Mouse (Mus musculus): ENCODE measurements around the gene Cpne8.
"Not testable (repeated sequence)": the region's sequence is repeated elsewhere in the genome, so short reads cannot be mapped to it uniquely, and the experiment has no call there.

Gene Cpne8

GRCm38 (mm10) chr15:90609836-90610415, 69.3 kb downstream of the Cpne8 start:
- DNase-seq: no peak

DNA sequence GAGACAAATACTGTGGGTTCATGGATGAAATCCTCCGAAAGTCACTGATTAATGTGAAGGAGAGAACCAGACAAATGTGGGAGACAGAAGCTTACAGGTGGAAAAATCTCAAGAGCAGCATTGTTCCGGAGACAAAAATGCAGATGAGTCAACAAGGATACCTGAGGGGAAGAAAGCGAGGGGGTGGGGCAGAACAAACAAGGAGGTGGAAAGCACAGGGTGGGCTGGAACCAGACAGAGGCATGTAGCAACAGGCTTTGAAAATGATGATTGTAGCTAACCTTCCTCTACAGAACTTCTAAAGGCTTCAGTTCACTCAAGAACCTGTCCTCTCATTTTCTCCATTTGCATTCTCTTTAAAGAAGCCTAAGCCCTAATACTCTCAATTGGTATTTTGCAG, 70.9 kb downstream of the Cpne8 start:
- DNase-seq: no peak

DNA sequence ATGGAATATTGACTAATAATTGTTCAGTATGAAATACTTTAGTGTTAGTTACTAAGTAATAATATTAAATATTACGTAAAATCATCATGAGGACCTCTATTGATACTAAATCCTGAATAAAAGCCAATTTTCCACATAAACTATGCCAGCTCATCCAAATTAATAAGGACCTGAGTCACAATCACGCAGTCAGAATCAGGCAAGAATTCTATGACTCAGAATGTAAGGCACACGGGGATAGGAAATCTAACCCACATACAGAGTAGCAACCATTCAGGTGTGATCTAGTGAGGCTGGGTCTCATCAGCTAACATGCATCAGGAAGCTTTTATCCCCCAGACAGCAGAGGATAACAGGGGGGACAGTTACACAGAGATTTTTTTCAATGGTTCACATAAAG, 72.1 kb downstream of the Cpne8 start:
- DNase-seq: no peak

DNA sequence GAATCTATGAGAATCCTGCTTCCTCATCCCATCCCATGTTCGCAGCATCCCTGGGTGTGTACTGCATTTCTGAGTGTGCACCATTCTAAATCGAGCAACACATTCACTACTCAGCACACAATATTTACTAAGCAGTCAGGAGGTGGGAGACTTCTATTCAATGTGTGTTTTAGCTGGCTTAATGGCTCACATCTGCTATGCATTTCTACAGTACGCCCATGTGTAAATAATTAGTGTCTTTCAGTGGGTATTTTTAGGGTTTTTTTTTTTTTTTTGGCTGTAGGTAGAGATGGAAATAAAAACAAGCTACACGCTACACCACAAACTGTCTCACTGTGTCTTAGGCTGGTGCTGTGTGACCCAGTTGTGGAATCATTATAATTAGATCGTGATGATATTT, 75.6 kb downstream of the Cpne8 start:
- DNase-seq: no peak

DNA sequence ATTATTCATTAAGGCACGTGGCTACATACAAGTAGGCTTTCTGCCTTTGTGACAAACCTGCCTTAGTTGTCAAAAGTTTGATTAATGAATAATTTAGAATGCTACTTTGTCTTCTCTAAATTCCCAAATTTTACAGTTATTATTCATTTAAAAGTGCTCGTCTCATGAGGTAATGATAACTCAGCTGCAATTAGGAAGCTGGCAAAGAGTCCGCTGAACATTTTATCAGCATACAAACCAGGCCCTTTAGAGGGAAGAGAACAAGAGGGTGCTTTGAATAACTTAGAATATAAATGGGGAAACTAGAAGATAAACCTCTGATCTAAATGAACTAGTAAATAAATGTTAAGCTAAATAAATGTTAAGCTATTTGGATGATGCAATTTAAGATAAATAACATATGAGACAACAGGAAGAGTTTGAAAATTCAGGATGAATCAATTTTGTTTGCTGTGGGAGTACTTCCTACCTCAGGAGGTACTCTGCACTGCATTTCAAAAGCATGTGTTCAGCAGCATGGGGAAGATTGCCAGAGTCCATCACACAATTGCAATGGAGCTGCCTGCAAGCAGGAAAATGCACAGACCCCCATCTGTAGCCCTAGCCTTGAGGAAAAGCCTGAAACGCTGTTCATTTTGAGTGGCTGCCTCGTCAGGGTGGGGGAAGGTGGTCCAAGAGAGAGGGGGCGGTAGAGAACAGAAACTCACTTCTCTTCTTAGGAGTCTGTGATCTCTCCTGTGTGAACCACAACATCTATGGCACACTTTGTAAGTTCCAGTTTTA, 81.3 kb downstream of the Cpne8 start:
- DNase-seq: no peak

DNA sequence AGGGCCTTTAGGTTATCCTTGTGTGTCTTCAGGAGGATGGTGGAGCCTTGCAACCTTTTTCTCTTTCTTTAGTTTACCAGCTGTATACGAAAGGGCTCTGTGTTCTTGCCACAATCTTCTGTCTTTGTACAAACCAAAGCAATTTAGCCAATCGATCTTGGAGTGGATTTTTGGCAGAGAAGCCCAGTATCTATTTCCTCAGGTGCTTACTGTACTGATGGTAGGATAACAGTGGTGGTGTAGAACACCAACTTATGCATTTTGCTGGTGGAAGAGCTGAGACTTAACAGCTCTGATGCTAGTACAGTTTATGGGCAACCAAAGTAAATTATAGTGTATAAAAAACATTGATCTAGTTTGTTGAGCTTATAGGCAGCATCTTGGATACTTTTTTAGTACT, 83.6 kb downstream of the Cpne8 start:
- no peak for DNase-seq

DNA sequence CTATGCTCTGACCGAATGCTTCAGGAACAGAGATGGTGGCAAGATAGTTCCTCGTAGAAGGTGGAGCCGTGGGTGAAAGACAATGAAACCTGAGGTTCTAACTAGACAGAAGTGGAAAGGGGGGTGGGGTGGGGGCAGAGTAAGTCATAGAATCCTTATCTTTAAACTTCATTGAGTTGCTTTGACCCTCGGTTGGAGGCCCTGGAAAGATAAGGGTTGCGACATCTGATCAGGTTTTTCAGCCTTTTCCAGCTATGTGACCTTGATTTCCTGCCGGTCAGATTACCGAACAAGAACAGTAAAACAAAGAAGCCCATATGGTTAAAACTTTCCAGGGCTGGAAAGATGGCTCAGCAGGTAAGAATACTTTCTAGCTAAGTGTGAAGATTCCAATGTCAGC, 89.6 kb downstream of the Cpne8 start:
- no peak for DNase-seq

- no peak for DNase-seq
Measured at GRCm38 (mm10) chr15:90577402-90577801, 101.8 kb downstream of the Cpne8 start.

- no peak for DNase-seq
Measured at GRCm38 (mm10) chr15:90569246-90569645, 110.0 kb downstream of the Cpne8 start.

GRCm38 (mm10) chr15:90568050-90568449, 111.2 kb downstream of the Cpne8 start:
- DNase-seq: no peak

- DNase-seq: no peak
Measured at GRCm38 (mm10) chr15:90563996-90564395, 115.2 kb downstream of the Cpne8 start.

GRCm38 (mm10) chr15:90561613-90562012, 117.6 kb downstream of the Cpne8 start:
- no peak for DNase-seq

- DNase-seq: no peak
Measured at GRCm38 (mm10) chr15:90548589-90548988, 130.6 kb downstream of the Cpne8 start.

DNA sequence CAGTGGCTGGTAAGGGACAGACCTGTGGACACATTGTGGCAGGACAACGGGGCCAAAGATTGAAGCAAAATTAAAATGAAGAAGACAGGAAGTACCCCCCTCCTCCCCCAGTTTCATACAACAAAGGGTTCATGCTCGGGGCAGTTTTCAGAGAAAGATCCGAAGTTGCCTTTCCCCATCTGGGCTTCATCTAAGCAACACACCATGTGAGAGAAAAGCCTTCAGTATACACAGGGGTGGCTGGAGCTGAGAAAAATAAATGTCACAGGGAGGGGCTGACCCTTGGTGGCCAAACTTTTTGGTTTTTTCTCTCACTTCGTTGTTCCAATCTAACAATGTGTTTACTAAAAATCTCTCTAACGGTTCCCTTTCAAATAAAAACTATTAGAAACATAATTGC, 135.8 kb downstream of the Cpne8 start:
- DNase-seq: no peak

DNA sequence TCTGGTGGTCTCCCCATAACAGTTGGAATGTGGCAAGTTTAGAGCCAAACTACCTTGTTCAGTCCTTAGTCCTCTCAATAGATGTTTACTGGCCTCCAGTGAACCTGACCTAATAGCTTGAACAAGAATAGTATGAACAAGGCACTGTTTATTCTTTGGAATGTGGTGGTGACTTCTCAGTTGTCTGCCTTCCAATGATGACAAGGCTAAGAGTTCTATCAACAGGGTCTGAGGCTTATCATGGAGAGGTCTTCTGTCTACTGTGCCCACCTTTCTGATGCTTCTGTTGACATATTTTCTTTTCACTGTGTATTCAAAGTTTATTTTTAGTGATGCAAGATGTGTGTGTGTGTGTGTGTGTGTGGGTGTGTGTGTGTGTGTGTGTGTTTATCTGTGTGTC, 137.1 kb downstream of the Cpne8 start:
- no peak for DNase-seq

DNA sequence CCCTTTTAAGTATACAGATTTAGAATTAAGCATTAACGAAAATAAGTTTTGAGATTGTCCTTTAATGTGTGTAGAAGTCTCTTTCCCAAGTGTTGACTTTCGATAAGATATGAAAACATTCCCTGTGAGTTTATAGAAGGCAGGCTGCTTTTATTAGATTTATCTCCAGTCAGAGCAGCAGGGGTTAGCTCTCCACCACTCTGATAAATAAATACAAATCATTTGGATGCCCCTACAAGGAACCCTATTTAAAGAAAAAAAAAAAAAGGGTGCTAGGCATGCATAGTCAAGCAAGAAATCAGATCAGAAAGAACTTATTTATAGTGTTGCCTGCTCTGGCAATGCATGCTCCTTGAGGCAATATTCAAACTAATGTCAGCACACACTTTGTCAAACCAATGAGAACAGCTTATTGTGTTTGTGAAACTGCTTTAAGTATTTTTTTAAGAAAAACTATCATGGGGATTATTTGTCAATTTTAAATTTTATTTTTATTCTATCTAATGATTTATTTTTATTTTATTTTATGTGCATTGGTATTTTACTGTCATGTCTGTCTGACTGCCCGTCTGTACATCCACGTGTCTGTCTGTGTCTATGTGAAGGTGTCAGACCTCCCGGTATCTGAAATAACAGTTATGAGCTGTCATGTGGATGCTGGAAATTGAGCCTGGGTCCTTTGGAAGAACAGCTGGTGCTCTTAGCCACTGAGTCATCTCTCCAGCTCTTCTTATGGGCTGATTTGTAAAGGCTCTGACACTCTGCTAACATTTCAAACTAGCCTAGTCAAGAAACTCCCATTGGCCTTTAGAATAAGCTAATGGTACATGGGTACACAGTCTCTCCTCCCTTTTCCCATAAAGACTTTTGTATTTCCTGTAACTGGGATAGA, 142.7 kb downstream of the Cpne8 start:
- DNase-seq: no peak

- no peak for DNase-seq
Measured at GRCm38 (mm10) chr15:90535730-90536129, 143.5 kb downstream of the Cpne8 start.

DNA sequence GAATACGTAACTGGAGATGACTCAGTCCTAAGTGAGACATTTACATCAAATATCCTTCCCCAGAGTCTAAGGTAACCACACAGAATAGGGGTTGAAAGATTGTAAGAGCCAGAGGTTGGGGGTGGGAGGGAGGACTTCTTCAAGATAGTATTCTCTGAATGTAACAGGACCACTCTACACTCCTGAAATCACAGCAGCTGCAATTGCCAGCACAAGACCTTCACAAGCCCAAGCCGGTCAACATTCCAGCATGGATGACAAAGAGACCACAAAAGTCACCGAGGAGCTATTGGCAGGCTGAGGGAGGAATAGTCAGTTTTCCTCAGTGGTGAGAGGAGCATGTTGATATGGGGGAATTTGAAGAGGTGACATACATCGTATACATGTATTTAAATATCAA, 166.5 kb downstream of the Cpne8 start:
- DNase-seq: no peak

- no peak for DNase-seq
Measured at GRCm38 (mm10) chr15:90497080-90497479, 182.2 kb downstream of the Cpne8 start.

DNA sequence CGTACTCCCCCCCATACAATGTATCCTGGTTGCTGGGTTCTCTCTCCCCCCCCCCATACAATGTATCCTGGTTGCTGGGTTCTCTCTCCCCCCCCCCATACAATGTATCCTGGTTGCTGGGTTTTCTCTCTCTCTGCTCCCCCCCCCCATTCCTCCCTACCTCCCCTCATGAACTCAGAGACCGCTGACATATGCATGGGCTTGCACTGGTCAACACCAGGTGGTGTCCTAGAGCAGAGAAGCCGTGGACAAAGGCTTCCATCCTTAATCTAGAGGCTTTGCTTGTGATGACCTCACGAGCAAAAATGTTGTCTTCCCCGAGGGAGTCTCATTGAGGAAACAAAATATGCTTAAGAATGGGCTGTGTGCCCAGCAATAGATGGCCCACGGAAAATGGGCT, 187.7 kb downstream of the Cpne8 start:
- no peak for DNase-seq

DNA sequence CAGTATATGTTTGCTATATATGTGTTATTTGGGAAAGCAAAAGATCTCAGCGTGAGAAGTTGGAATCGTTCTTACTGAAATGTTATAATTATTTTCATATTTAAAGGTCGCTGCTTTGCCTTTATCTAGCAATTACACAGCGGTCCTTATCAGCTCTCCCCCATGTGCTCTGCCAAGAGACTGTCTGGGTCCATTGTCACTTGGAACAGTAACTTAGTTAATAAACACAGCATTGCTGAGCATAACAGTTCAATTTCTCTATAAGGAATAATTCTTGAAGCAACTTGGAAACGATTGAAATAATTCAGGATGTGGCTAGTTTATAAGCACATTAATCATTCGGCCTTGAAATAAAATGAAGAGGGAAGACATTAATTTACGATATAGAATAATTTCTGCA, 189.0 kb downstream of the Cpne8 start:
- DNase-seq: no peak

DNA sequence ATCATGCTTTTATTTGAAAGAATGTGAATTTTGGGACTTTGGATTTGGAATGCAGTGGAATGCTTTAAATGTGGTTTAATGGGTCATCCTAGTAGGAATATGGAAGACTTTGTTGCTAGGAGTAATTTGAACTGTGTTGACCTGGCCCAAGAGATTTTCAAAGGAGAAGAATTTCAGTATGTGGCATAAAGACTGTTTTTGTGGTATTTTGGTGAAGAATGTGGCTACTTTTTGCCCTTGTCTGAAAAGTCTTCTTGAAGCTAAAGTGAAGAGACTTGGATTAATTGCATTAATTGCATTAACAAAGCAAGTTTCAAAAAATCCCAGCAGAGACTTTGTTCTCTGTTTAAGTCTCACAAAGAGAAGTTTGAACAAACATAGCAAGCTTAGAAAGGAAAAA, 208.7 kb downstream of the Cpne8 start:
- not testable (repeated sequence) for DNase-seq

- DNase-seq: no peak
Measured at GRCm38 (mm10) chr15:90463281-90463680, 216.0 kb downstream of the Cpne8 start.

GRCm38 (mm10) chr15:90446076-90446475, 233.2 kb downstream of the Cpne8 start:
- no peak for DNase-seq
